Mouse (Mus musculus) heart, embryonic 15.5 days (tissue): Measurements from ENCODE around the gene Mmp12. TPM values are rescaled to one million over a fixed set of nuclear protein-coding genes. Genes with fewer than 3 reads are reported as not detected.
"Not testable (repeated sequence)": the region's sequence is repeated elsewhere in the genome, so short reads cannot be mapped to it uniquely, and the experiment has no call there.

ENCODE experiments used
- ATAC-seq: fragments of 200-750 bp; cut with Nextera tagmentation; replicated peaks from 2 replicates; pipeline ENCODE4 v1.8.0; 2017; ENCODE audit warnings: low read depth, moderate TSS enrichment; ENCODE audit not compliant: insufficient number of reproducible peaks, insufficient read depth, low FRiP score
- H3K27ac ChIP-seq: fragments of 300-500 bp; sonication (generic); 2 replicates; pipeline ENCODE4 v1.5.1; 2015; ENCODE audit warnings: mild to moderate bottlenecking, inconsistent platforms
- H3K27me3 ChIP-seq: fragments of 300-500 bp; sonication (generic); 2 replicates; pipeline ENCODE4 v1.6.1; 2015; ENCODE audit warnings: inconsistent platforms
- H3K36me3 ChIP-seq: fragments of 300-500 bp; sonication (generic); 2 replicates; pipeline ENCODE4 v1.6.1; 2015; ENCODE audit warnings: mild to moderate bottlenecking, inconsistent platforms
- H3K4me1 ChIP-seq: fragments of 300-500 bp; sonication (generic); replicated peaks from 2 replicates; pipeline ENCODE4 v1.6.1; 2015; ENCODE audit warnings: inconsistent platforms
- H3K4me2 ChIP-seq: fragments of 300-500 bp; sonication (generic); 2 replicates; pipeline ENCODE4 v1.6.1; 2015; ENCODE audit warnings: inconsistent platforms, mild to moderate bottlenecking, moderate library complexity
- H3K4me3 ChIP-seq: fragments of 300-500 bp; sonication (generic); 2 replicates; pipeline ENCODE4 v1.5.1; 2015; ENCODE audit warnings: mild to moderate bottlenecking, inconsistent platforms
- H3K9ac ChIP-seq: fragments of 300-500 bp; sonication (generic); 2 replicates; pipeline ENCODE4 v1.6.1; 2015; ENCODE audit warnings: mild to moderate bottlenecking, inconsistent platforms
- H3K9me3 ChIP-seq: fragments of 300-500 bp; sonication (generic); replicated peaks from 2 replicates; pipeline ENCODE4 v1.6.1; 2016; ENCODE audit warnings: inconsistent platforms
- WGBS: fragments of 180-500 bp; shearing (Covaris S2); methylation state at CpG from one replicate; pipeline ENCODE4 v1.1.7; 2015; ENCODE audit warnings: mixed read lengths; 5-methylcytosine and 5-hydroxymethylcytosine counted together
- polyA plus RNA-seq: library from polyadenylated mRNA; unstranded; fragments of >200 nt; fragmentation: Nextera tagmentation; extraction: Ambion mirVana; gene quantifications from 2 replicates; pipeline ENCODE4 v1.2.1, GENCODE M21; 2015

The Mmp12 gene
- 1.6 and 6.4 TPM in 2 replicates for polyA plus RNA-seq

DNA sequence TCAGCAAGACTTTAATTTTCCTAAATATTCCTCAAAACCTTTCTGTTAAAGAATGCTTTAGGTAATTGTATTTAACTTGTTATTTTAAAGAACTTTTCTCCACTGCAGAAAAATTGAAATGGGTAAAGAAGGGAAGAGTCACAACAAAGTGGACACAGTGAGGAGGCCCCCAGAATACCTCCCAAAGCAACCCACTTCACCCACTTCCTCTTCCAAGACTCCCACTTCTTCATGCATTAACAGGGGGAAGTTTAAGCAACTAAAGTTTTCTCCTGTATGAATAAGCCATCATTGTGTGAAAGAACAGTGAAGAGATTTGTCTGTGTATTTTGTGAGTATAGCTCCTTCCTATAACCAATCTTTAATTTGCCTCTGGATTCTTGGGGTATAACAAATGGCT, at the start of gene Mmp12:
TSS of gene Mmp12 (plus strand) at position 275 of the 400 bp plus-strand sequence.
- Histone ChIP-seq H3K9me3 (no peaks in the 10 kb centered on the region), H3K4me1 (no peaks in the 10 kb centered on the region), H3K4me2 (no peak within 1 kb of the TSS), H3K27me3 (no peaks in the 10 kb centered on the region), H3K36me3 (no peaks in the 10 kb centered on the region), H3K9ac (no peak within 1 kb of the TSS), H3K4me3 (no peak within 1 kb of the TSS), H3K27ac (no peak within 1 kb of the TSS)
- ATAC-seq = no peak

DNA sequence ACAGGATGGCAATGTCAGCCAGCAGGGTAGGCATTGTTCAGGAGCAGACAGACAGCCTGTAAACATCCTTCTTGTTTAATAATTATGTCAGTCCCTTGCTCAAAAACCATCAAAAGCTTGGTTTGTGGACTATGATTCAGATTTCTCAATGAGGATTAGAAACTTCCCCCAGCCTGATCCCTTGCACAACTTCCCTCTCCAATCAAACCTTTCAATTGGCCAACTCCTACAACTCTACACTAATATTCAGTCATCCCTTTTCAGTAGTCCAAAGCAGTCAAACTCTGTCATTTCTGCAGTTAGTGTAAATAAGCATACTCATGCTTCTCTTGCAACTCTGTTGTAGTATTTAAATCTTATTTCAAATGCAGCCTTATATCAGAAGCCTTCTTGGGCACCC, 12.3 kb upstream of the Mmp12 start:
- H3K4me1 ChIP-seq = no peaks in the 10 kb centered on the region
- H3K27me3 ChIP-seq = no peaks in the 10 kb centered on the region
- no peak for ATAC-seq
- no peak overlapping the region for H3K27ac ChIP-seq
- no peaks in the 10 kb centered on the region for H3K36me3 ChIP-seq
- no peak overlapping the region for H3K4me2 ChIP-seq
- H3K9ac ChIP-seq = no peak overlapping the region
- H3K4me3 ChIP-seq = no peak overlapping the region
- no peaks in the 10 kb centered on the region for H3K9me3 ChIP-seq

- Histone ChIP-seq H3K4me3 (no peak overlapping the region), H3K4me2 (no peak overlapping the region), H3K36me3 (no peaks in the 10 kb centered on the region), H3K27me3 (no peaks in the 10 kb centered on the region), H3K9ac (no peak overlapping the region), H3K27ac (no peak overlapping the region), H3K9me3 (no peaks in the 10 kb centered on the region), H3K4me1 (no peaks in the 10 kb centered on the region)
- WGBS = 76% methylated on average over 5 of the region's 6 CpGs
- no peak for ATAC-seq
Measured at GRCm38 (mm10) chr9:7335766-7336680, 8.2 kb upstream of the Mmp12 start.

DNA sequence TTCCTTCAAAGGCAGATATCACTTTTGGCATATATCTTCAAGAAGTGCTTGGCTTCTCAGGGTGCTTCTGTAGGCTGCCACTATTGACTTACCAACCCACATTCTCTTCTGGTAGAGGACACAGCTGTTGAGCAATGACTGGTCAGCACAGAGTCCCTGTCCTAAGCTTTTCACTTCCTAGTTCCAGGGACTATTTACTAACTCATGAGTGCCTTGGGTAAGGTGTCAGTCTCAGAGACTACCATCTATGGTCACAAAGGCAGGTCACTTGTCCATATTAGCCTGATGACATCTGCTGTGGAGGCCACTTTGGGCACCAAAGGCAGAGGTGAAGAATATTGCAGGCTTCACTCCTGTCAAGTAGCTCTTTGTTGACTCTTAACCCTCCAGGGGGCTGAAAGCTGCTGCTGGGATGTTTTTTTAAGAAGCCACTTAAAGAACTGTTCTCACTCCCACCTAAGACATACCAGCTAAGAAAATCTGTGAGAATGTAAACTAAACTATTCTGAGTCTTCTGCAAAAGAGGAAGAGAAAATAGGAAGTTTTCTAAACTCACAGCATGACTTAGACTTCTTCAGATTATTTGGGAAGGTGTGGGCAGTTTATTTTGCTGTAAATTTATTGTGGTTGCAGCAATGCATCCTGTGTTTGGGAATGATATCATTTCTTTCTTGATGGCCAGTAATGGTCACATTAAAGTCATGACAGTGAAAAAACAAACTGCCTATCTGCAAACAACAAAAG, 7.3 kb upstream of the Mmp12 start:
- Histone ChIP-seq H3K9me3 (no peaks in the 10 kb centered on the region), H3K4me2 (no peak overlapping the region), H3K4me1 (no peaks in the 10 kb centered on the region), H3K36me3 (no peaks in the 10 kb centered on the region), H3K27ac (no peak overlapping the region), H3K9ac (no peak overlapping the region), H3K27me3 (no peaks in the 10 kb centered on the region), H3K4me3 (no peak overlapping the region)
- ATAC-seq = no peak

GRCm38 (mm10) chr9:7345513-7345912, 1.3 kb downstream of the Mmp12 start:
- H3K4me2 ChIP-seq = no peak overlapping the region
- no peak for ATAC-seq
- H3K4me3 ChIP-seq = no peak overlapping the region
- no peaks in the 10 kb centered on the region for H3K27me3 ChIP-seq
- no peak overlapping the region for H3K9ac ChIP-seq
- H3K27ac ChIP-seq = no peak overlapping the region
- H3K4me1 ChIP-seq = no peaks in the 10 kb centered on the region
- H3K36me3 ChIP-seq = no peaks in the 10 kb centered on the region
- H3K9me3 ChIP-seq = no peaks in the 10 kb centered on the region
- WGBS = 77% methylated on average over 2 of the region's 2 CpGs

GRCm38 (mm10) chr9:7354535-7354934, 10.4 kb downstream of the Mmp12 start:
- no peak for ATAC-seq
- WGBS = 73% methylated on average over 3 of the region's 3 CpGs
- H3K27ac ChIP-seq = no peak overlapping the region

DNA sequence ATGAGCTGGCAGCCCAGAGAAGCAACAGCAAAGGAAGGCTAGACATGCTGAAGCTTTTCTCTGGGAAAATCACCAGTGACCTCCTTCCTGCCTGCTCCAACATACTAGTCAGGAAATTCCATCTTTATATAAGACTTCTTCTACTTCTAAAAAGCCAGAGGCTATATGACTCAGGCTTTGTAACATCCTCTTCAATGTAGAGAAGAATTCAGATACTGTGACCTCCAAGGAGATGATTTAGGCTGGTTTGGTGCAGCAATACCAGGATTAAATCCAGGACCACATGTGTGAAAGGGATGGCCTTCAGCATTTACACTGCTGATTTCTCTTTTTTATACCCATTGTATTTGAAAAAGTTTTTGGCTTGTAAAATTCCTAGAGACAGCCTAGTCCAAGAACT, 43.8 kb downstream of the Mmp12 start, which contains the start of gene Mmp1b:
TSS of gene Mmp1b (minus strand) at position 101 of the 400 bp plus-strand sequence.
- H3K4me1 ChIP-seq = no peaks in the 10 kb centered on the region
- no peak for ATAC-seq

More at GRCm38 (mm10) chr9:7354535-7354934, 10.4 kb downstream of the Mmp12 start:
- Histone ChIP-seq H3K27me3 (no peaks in the 10 kb centered on the region), H3K4me2 (no peak overlapping the region), H3K9ac (no peak overlapping the region), H3K4me3 (no peak overlapping the region), H3K4me1 (no peaks in the 10 kb centered on the region), H3K36me3 (no peaks in the 10 kb centered on the region), H3K9me3 (no peaks in the 10 kb centered on the region)

DNA sequence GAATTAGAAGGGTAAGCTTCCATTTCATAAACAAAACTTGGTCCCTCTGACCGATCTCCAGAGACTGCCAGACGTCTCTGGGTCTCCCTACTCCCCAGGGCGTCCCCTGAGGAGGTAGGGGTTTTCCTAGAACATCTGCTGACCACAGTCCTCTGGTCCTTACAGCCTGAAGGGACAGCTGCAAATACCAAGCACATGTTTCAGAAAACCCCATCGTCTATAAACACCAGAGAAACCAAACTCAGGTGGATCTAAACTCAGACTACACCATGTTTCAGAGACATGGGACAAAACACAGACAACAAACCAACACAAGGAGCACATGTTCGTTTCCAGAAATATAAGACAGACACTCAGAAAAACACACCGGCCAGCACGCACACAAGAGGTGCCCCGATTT, 52.4 kb downstream of the Mmp12 start:
- not testable (repeated sequence) for H3K4me1 ChIP-seq, ATAC-seq, H3K4me2 ChIP-seq, H3K4me3 ChIP-seq, H3K36me3 ChIP-seq, H3K9ac ChIP-seq, H3K27ac ChIP-seq, H3K9me3 ChIP-seq, H3K27me3 ChIP-seq
- WGBS = 76% methylated on average over 8 of the region's 8 CpGs

More for the DNA sequence above, 43.8 kb downstream of the Mmp12 start, which contains the start of gene Mmp1b:
- H3K9ac ChIP-seq = no peak within 1 kb of the TSS
- no peaks in the 10 kb centered on the region for H3K9me3 ChIP-seq
- H3K36me3 ChIP-seq = no peaks in the 10 kb centered on the region
- H3K4me2 ChIP-seq = no peak within 1 kb of the TSS
- no peak within 1 kb of the TSS for H3K27ac ChIP-seq
- H3K4me3 ChIP-seq = no peak within 1 kb of the TSS
- no peaks in the 10 kb centered on the region for H3K27me3 ChIP-seq

Other genes starting within 250 kb of the Mmp12 start
- 5.5 TPM in 2 replicates for gene Dync2h1, start 159.9 kb upstream of the Mmp12 start, polyA plus RNA-seq
- gene Dcun1d5, start 159.9 kb upstream of the Mmp12 start, polyA plus RNA-seq = 83.9 and 88.0 TPM in 2 replicates
- gene Mmp13, start 71.9 kb upstream of the Mmp12 start, polyA plus RNA-seq = 0.19 and 0.46 TPM in 2 replicates
- not detected in 2 replicates for gene Mmp1b, start 43.7 kb downstream of the Mmp12 start, polyA plus RNA-seq
- not detected in 2 replicates for gene Mmp3, start 101.4 kb downstream of the Mmp12 start, polyA plus RNA-seq
- gene Mmp10, start 158.0 kb downstream of the Mmp12 start, polyA plus RNA-seq = not detected in 2 replicates
- 0.77 and 1.2 TPM in 2 replicates for gene Mmp8, start 214.1 kb downstream of the Mmp12 start, polyA plus RNA-seq
- not detected in 2 replicates for gene Mmp27, start 227.0 kb downstream of the Mmp12 start, polyA plus RNA-seq